Mouse (Mus musculus) cerebellum, adult 2 months (tissue): Measurements from ENCODE around the gene Dohh. TPM values are rescaled to one million over a fixed set of nuclear protein-coding genes. Genes with fewer than 3 reads are reported as not detected.
A peak's percentile ranks its signal among the peaks of the same experiment; 100 is the strongest.

ENCODE experiments used
- DNase-seq, 2 experiments: peaks; one replicate each; pipeline ENCODE4 v3.0.0; 2021
- H3K27ac ChIP-seq: fragments of 200-500 bp; 2 replicates; pipeline ENCODE4 v1.5.1; 2012; ENCODE audit warnings: low read length, control low read depth, inconsistent platforms; ENCODE audit not compliant: insufficient read depth
- H3K27me3 ChIP-seq: fragments of 200-500 bp; 2 replicates; pipeline ENCODE4 v1.6.1; 2012; ENCODE audit warnings: inconsistent platforms, mild to moderate bottlenecking, low read length, moderate library complexity; ENCODE audit not compliant: control insufficient read depth, insufficient read depth
- H3K4me1 ChIP-seq: fragments of 200-500 bp; 2 replicates; pipeline ENCODE4 v1.6.1; 2011; ENCODE audit warnings: low read length; ENCODE audit not compliant: control insufficient read depth, insufficient read depth
- H3K4me3 ChIP-seq: fragments of 200-500 bp; replicated peaks from 2 replicates; pipeline ENCODE3; 2011; ENCODE audit warnings: mild to moderate bottlenecking, low read depth, low read length, control low read depth; ENCODE audit not compliant: insufficient read depth
- CTCF ChIP-seq: fragments of 200-500 bp; IDR thresholded peaks from 2 replicates; pipeline ENCODE4 v1.5.1; 2011; ENCODE audit warnings: low read depth, mild to moderate bottlenecking, control low read depth, low read length, moderate library complexity, borderline replicate concordance; ENCODE audit not compliant: insufficient read depth
- POLR2A ChIP-seq: fragments of 200-500 bp; IDR thresholded peaks from 2 replicates; pipeline ENCODE4 v1.6.1; 2011; ENCODE audit warnings: low read length, control low read depth, borderline replicate concordance; ENCODE audit not compliant: insufficient read depth
- WGBS: fragments of 180-500 bp; shearing (Covaris S2); methylation state at CpG from one replicate; pipeline ENCODE4 v1.1.7; 2018; 5-methylcytosine and 5-hydroxymethylcytosine counted together
- polyA plus RNA-seq: library from polyadenylated mRNA; depleted of rRNA; stranded (reverse); fragments of >200 nt; gene quantifications from 2 replicates; pipeline ENCODE4 v1.2.3, GENCODE M21; 2012

Dohh gene
- polyA plus RNA-seq, 1 experiment = 93.1 TPM

DNA sequence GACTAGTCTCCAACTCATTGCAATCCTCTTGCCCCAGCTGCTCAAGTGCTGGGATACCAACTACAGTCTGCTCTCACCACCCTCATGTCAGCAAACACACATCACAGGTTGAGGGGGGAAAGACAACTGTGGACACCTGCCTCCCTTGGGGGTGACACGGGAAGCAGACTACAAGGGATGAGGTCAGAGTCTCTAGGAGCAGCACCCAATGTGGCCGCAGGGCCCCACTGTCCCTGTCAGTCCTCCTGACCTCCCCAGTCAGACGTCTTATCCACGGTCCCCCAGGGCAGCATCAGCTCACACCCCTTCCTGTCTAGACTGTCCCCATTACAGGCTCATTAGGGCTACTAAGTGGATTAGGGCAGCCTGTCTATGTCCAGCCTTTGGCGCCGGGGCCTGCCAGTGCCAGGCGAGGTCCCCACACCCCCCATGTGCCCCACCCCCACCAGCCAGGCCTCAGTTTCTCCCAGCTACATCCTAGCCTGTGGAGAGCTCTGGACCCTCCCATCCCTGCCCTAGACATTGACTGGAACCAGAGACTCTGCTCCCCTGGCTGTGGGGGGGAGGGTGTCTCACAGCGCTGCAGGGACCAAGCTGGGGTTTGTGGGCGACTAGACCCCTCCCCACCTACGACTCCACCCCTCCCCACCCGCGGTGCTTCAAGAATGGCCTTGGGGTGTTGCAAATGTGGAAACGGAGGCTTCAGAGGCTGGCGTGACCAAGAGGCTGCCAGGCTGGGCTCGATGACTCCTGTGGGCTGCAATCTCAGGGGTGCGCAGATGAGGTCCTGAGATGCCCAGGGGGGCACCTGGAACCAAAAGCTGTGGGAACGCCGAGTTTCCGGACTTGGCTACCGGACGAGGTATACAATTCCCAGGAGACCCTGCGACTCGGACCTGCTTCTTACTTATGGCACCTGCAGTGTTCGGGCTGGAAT, 22.5 kb downstream of the Dohh start:
- WGBS = 18% methylated on average over 24 of the region's 24 CpGs
- Histone ChIP-seq H3K27me3 (no peaks in the 10 kb centered on the region), H3K4me1 (peaks cover 78% of the 10 kb centered on the region), H3K4me3 (peak overlapping the region; percentile 49), H3K27ac (peak overlapping the region; percentile 69)
- DNase-seq = peak in 1 of 2 experiments; percentile 57
- TF ChIP-seq POLR2A = no peak

DNA sequence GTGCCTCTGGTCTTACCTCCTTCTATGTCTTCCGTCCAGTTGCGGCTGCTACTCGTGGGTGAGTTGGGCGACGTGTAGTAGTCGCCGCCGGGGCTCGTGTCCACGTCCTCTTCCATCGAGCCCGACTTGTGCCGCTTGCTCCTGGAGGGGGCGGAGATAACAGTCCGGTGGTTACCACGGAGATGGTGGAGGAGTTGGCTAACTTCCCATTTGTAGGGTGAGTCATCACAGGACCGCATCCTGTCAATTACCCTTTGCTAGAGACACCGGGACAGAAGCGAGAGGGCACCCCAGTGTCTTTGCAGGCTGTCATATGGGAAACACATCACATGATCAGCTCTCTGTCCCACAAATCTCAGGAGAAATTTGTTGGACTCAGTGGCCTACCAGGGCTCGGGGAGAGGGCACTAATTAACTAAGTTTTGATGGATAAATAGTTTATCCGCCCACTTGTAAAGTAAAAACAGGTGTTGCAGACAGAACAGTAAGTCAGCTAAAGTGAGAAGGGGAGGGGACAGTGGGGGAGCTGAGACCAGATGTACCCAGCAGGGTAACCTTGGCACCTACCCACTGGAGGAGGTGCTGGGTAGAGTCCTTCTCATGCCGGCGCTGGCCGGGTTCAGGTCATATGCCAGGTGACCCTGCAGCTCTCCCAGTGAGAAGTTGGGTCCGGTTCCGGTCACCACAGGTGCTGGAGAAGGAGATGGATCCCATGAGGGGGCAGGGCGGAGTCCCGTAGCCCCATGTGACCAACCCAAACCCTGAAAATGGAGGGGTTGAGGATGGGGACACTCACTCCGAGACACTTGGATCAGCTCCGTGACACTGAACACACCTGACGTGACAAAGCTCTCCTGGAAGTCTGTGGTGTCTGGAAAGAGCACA, 23.6 kb downstream of the Dohh start:
- Histone ChIP-seq H3K4me3 (peak overlapping the region; percentile 49), H3K27ac (peak overlapping the region; percentile 69), H3K4me1 (peaks cover 78% of the 10 kb centered on the region), H3K27me3 (no peaks in the 10 kb centered on the region)
- peak; percentile 89 to 95 for DNase-seq
- 6% methylated on average over 31 of the region's 31 CpGs for WGBS
- TF ChIP-seq CTCF (no peak), POLR2A (0 out of 2 replicates have a peak, but pooled peaks have one; percentile 5)

DNA sequence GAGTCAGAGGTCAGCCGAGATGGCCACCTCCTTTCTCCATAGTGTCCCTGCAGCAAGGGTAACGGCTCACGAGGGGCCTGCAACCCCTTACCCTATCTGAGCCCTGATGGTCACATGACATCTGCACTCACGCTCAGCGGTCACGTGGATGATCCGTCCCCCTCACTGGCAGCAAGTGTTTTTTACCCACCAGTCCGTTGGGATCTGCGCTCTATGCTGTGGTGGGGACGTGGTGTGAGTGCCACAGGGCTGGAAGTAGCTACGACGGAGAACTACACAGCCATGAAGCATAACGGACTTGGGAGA, 24.1 kb downstream of the Dohh start:
- H3K4me3 ChIP-seq = no peak overlapping the region

DNA sequence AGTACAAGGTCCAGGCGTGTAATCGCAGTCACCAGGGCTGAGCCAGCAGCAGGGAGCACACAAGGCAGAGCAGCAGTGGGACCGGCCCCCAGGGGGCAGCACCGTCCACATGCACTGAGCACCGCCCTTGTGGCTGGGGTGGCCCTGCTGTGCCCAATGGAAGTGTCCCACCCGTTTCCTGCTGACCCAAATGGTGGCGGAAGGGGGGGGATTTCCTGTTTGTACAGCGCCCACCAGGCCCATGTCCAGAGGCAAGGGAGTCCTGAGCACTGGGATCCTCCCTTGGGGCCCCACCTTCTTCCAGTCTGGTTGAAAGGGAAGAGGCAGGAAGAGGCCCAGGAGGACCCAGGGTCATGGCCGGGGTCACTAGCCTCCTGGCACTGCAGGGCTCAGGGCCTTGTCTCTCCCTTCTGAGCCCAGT, 24.7 kb downstream of the Dohh start:
- Histone ChIP-seq H3K27me3 (no peaks in the 10 kb centered on the region), H3K27ac (peak overlapping the region; percentile 63), H3K4me3 (no peak overlapping the region), H3K4me1 (peaks cover 84% of the 10 kb centered on the region)
- DNase-seq = peak; percentile 68 to 72
- WGBS = 15% methylated on average over 9 of the region's 9 CpGs
- TF ChIP-seq CTCF (peak; percentile 86), POLR2A (no peak)

More for the DNA sequence above, 24.1 kb downstream of the Dohh start:
- no peaks in the 10 kb centered on the region for H3K27me3 ChIP-seq
- DNase-seq = no peak
- 35% methylated on average over 13 of the region's 13 CpGs for WGBS
- TF ChIP-seq CTCF (no peak), POLR2A (no peak)
- peaks cover 79% of the 10 kb centered on the region for H3K4me1 ChIP-seq
- peak overlapping the region; percentile 63 for H3K27ac ChIP-seq

DNA sequence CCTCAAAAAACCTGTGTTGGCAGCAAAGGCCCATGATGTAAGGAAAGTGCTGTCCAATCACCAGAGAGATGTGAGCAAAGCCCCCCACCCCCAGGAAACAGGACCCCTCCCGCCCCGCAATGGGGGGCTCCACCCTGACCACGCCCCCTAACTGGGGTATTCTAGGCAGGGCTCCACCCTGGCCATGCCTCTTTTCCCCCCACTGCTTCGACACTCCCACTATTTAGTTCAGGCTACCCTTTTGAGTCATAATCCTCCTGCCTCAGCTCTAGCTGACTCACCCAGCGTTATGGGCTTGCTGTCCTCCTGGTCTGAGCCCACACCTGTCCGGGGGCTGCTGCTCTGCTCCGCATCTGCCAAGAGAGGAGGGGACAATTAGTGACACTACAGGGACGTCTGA, 25.1 kb downstream of the Dohh start:
- peaks cover 88% of the 10 kb centered on the region for H3K4me1 ChIP-seq
- no peaks in the 10 kb centered on the region for H3K27me3 ChIP-seq
- no peak for DNase-seq
- TF ChIP-seq POLR2A (no peak), CTCF (no peak)
- H3K27ac ChIP-seq = peak overlapping the region; percentile 63
- 32% methylated on average over 8 of the region's 8 CpGs for WGBS
- no peak overlapping the region for H3K4me3 ChIP-seq

DNA sequence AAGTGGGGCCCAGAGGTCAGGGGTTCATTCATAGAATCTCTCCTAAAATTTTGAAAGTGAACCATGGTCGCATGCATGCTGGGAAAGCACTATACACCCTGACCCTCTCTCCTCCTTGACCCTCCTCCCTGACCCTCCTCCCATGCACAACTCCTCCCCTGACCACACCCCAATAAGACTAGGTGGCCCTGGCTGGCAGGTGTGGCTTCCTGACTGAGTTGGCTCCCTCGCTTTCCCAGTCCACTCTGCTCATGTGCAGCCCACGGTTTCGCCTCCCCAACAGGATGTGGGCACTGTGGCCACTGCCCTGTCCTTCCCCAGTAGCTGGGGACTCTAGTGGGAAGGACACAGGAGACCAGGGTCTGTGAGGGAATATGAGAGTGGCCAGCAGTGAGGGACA, 26.1 kb downstream of the Dohh start:
- TF ChIP-seq CTCF = no peak
- TF ChIP-seq POLR2A = no peak
- Histone ChIP-seq H3K4me1 (peaks cover 96% of the 10 kb centered on the region), H3K27ac (peak overlapping the region; percentile 99), H3K27me3 (no peaks in the 10 kb centered on the region), H3K4me3 (no peak overlapping the region)
- 44% methylated on average over 4 of the region's 4 CpGs for WGBS
- DNase-seq = no peak

DNA sequence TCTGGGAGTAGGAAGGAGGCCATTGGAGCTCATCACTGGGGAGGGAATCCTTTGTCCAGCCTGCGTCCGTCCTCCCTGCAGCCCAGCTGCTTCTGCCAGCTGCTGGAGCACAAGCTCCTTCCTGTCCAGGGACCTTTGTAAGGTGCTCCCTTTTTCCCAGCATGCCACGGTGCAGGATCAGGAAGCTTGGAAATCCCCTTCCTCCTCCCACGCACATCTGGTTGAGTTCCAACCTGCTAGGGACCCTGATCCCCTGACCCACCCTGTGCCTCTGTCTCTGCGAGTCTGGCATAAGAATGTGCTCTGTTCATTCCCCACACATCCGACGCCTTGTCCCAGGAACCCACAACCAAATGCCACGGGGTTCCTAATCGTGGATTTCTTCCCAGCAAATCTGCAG, 26.8 kb downstream of the Dohh start:
- Histone ChIP-seq H3K4me1 (peaks cover 96% of the 10 kb centered on the region), H3K27ac (peak overlapping the region; percentile 99), H3K27me3 (no peaks in the 10 kb centered on the region), H3K4me3 (no peak overlapping the region)
- TF ChIP-seq POLR2A = no peak
- TF ChIP-seq CTCF = no peak
- DNase-seq = no peak
- 15% methylated on average over 9 of the region's 9 CpGs for WGBS
